Mouse (Mus musculus) retina, adult 2 months (tissue): ENCODE data around the gene Cebpg.

ENCODE experiments used
- DNase-seq: peaks from one replicate; pipeline ENCODE4 v3.0.0-alpha.2; 2012; ENCODE audit warnings: low read depth, low spot score

Gene Cebpg

DNA sequence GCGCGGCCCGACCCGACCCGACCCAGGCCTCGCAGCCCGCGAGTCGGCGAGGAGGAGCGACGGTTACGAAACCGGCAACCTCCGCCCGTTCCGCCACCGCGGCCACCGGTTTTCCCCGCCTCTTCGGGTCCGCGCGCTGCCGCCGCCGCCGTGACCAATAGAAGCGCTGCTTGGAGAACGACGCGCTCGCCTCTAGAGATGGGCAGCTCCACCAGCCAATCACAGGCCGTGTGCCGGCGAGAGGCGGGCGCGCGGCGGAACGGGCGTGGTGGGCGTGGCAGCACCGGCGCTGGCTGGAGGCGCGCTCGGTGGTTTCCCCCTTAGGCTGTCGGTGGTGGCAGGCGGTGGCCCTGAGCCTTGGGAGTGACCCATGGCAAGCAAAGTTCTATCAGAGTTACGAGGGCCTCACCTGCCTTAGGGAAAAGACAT lies at the start of gene Cebpg:
Cebpg (minus strand) TSS at position 138 of the 429 bp plus-strand sequence.
- DNase-seq, result peak; percentile 85

DNA sequence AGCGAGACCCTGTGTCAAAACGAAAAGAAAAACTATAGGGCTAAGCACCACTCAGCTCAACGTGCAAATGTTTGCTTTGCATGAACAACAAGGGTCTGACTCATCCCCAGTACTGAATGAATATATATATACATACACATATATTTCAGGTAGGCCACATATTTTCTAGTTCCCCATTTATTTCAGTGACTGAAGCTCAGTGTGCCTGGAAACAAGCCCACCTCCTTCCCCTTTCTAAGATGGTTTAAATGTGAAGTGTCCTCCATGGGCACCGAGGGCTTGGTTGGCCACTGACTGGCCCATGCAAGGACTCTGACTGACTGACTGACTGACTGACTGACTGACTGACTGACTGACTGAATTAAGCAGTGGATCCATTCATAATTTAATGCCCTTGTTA lies 43.2 kb upstream of the Cebpg start:
- DNase-seq, result no peak

DNA sequence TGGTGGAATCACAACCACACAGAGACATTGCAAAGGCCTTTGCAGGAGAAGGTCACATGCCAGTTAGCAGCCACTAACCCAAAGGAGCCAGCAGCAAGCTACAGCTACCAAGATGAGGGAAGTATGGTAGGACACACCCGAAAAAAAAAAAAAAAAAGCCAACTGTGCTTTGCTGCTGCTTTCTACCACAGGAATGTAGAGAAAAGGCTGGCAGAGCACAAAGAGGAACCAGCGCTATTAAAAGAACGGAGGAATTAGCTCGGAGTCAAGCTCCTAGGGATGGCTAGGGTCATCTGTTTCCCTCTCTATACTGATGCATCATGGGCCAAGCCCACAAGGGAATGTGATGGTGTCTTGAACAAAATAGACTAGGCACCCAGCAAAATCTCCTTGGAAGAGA lies 42.4 kb upstream of the Cebpg start:
- DNase-seq, result no peak

DNA sequence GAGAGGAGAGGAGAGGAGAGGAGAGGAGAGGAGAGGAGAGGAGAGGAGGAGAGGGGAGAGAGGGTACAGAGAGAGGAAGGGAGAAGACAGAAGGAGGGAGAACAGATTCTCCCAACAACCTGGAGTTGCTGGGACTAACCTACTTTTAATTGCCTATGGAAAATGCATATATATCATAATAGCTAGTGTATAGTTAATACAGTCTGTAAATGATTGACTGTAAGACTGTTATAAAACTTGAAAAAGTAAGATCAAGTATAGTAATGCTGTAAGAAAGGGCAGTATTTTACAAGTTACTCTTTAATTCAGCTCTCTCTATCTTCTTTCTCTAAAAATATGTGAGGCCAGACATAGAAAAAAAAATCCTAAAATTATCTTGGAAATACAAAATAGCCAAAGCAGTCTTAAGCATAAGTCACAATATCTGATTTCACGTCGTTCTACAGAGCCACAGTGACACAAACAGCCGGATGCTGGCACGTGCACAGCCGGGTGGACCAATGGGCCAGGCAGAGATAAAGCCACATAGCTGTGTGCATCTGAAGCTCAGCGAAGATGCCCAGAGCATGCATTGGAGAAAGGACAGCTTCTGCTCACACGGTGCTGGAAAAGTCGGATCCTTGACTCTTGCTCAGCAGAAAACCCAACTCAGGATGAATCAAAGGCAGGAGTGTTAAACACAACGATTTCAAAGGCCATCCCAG lies 38.8 kb upstream of the Cebpg start:
- no peak for DNase-seq

DNA sequence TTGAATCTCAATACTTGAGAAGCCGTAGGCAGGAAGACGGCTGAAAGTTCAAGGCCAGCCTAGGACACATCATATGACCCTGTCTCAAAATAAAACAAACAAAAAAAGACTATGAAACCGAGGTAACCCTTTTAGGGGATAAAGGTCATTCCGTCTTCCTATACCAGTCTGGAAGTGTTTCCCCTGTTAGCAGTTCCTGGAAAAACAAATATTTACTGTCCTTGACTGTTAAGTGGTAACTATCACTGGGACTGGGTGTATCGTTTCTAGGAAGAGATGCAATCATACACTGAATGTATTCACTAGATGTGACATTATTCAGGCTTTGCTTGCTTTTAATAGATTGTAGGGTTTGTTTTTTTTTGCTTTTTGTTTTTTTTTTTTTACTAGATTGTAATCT lies 34.2 kb upstream of the Cebpg start:
- no peak for DNase-seq

DNA sequence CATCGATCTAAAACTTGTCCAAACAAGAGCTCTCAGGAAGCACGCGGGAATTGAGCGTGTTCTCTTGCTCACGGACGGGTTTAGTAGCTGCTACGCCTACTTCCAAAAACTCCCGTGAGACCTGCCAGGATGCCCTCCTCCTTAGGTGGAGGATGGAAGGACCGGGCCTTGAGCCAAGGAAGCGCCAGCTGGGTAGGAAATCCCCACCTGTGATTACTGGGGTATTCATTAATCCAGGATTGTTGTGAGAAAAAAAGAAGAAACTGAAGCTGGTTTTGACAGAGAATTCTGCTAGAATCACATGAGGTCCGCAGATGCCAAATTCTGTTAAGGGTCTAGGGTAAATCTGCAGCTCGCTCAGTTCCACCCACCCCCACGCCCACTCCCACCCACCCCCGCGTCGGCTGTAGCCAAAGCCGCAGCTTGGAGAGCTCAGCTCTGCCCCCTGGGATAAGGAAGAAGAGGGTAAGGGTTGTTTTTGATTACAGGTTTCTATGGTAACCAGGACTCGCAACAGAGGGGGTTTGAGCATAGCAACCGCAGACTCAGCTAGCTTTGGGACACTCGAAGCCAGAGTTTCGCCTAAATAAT lies 30.0 kb upstream of the Cebpg start:
- DNase-seq, result no peak

DNA sequence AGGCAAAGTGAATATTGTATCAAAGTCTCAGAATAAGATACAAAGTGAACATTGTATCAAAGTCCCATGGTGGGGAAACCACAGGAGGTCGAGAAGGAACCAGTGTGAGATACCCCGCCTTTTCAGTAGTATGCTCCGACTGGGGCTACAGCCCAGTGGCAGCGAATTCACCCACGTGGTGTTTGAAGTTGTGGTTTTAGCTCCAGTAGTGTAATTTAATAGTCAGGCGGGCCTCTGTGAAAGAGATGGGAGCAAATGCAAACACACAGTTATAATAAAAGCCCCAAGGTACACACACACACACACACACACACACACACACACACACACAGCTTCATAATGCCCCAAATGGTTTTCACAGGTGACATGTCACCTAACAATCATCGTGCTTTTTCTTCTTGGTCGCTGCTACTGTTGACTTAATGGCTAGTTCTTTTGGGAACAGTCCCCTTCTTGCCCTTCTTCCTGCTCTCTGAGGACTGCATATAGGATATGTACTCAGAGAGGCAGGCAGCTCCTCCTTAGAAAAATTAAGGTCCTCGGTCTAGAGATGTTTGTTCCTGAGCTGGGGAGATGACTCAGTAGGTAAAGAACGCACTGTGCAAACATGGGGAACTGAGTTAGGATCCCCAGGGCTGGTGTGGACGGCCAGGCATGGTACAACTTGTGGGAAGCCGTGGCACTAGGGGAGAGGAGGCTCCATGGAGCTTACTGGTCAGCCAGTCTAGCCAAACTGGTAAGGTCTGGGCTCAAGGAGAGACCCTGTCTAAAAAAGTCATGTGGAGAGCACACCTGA lies 28.4 kb upstream of the Cebpg start:
- no peak for DNase-seq

DNA sequence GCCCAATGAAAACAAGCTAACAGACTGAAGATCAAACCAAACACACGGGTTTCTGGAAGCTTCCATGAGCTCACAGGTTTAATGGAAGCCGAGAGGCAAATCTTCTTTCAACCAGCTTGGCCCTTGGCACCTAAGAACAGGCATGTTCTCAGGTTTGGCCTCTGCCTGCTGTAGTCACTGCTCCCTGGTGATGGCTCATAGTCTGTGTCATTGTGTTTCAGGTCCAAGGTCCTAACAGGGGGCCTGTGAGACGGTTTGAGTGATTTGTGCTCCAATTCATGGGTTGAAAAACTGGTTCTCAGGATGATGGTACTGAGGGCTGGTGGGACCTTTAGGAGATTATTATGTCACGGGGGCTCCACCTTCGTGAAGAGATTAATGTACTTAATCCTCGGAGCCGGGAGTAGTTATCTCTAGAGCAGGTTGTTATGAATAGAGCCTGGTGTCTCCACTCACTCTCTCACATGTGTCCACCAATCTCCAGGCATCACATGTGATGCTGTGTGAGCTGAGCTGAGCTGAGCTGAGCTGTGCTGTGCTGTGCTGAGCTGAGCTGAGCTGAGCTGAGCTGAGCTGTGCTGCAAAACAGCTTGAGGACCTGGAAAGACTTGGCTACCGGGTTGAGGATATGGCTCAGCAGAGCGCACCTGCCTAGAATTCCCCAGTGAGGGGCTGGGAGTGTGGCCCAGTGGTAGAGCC lies 25.2 kb upstream of the Cebpg start:
- DNase-seq, result no peak

DNA sequence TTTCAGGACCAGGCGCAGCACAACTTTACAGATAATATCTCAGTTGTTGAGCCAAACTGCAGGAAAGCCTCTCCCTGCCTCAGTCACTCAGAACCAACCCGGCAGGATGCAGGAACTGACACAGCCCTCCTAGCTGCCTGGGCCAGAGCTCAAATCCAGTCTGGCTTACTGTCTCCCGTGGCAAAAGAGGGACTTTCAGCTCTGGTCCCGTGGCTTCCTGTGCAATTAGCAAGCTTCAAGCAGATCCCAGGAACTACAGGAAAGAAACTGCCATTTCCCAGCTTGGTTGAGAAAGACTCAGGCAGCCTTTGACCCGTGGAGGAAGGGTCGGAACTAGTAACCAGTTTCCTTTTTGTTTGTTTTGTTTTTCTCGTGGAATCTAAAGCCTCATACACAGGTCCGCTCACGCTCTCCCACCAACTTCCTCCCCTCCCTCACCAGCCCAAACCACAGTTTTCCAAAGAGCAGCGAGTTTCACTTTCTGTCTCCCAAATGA lies 24.5 kb upstream of the Cebpg start:
- DNase-seq, result no peak

DNA sequence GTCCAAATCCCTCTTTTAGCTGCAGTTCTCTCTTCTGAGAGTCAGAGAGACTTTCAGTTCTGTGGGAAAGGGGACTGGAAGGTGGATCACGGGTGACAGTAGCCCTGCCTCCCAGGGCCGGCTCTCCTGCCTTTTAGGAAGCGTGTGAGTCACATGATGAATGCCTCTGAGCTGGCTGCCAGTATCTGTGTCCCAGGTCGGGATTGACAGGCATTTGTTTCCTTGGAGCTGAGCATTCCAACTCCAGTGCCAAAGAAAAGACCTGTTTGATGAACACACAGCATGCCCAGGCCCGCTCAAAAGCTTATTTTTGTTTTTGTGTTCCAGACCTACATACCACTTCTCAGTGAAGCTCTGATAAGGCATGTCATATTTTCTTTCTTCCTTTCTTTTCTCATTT lies 20.3 kb upstream of the Cebpg start:
- no peak for DNase-seq

DNA sequence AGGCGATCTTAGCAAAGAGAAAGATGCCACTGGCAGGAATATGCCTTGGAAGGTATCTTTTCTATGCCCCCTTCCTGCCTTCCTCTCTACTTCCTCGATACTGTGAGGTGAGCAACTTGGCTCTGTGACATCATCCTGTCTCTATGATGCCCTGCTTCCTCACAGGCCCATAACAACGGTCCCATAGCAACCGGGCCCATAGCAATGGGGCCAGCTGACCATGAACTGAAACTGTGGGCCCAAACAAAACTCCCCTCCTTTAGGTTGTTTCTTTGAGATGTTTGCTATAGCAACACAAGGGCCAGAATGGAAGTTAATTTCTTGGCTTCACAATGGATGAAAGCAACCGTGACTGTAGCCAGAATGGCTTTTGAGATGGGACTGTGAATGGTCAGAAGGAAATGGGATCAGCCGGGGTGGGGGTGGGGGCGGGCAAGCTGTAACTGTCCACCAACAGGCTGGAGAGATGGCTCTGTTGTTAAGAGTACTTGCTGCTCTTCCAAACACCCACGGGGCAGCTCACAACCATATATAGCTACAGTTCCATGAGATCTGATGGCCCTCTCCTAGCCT lies 10.4 kb upstream of the Cebpg start:
- no peak for DNase-seq

DNA sequence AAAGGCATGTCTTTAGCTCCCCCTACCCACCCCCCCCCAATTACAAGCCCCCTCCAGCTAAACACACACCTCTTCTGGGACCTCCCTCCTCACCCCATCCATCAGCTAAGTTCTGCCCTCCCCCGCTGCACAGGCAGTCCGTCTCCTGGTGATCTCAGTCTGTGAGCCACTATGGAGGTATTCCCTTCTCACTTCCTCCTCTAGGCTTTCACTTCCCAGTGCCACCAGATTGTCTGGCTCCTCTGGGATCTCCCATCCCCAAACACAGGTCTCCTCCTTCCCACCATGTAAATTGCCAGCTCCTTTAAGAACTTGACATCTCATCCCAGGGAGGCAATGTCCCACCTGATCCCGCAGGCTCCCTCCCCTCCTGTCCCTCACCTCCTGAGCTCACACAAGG lies 9.6 kb upstream of the Cebpg start:
- DNase-seq, result no peak

DNA sequence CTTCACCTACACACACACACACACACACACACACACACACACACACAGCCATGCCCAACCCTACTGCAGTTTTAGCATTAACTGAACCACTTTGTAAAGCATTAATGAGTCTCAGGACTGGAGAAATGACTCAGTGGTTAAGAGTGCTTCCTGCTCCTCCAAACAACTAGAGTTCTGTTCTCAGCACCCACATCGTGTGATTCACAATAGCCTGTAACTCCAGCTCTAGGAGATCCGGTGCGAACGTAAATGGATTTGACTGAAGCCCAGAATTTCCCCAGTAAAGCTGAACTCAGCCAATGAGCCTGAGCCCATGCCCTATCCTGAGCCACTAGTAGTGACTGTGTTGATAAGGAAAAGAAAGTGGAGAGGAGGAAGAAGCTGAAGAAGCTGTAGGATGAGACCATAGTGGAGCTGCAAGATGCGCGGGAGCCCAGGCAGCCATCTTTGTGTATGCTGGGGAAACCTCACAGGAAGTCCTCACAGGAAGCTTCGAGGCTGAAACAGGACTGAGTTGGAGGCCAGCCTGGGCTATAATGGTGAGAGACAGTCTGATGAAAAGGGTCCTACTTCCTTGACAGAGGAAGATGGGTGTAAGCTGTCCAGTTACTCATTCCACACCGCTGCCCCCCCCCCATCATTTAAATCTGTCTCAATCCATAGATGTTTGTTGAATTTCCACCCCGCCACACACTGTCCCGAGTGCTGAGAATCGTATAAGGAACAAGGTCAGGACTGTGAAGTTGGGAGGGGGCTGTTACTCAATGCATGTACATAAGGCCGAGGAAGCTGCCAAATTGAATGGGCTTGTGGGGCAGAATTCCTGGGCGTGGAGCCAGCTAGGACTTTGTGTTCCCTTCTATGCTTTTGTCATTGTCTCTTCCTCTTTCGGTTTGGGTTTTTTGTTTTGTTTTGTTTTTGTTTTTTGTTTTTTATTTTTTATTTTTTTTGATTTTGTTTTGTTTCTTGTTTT lies 8.2 kb upstream of the Cebpg start:
- no peak for DNase-seq

DNA sequence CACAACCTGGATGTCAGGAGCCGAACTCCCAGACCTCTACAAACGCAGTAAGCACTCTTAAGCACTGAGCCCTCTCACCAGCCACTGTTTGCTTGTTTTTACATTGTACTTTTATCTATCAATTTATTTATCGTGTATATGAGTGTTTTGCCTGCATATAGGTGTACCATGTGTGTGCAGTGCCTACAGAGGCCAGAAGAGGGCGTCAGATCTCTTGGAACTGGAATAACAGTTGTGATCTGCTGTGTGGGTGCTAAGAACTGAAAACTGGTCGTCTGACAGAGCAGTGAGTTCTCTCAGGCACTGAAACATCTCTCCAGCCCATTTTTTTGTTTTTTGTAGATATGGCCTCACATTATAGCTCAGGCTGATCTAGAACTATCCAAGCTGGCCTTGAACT lies 3.1 kb upstream of the Cebpg start:
- no peak for DNase-seq

DNA sequence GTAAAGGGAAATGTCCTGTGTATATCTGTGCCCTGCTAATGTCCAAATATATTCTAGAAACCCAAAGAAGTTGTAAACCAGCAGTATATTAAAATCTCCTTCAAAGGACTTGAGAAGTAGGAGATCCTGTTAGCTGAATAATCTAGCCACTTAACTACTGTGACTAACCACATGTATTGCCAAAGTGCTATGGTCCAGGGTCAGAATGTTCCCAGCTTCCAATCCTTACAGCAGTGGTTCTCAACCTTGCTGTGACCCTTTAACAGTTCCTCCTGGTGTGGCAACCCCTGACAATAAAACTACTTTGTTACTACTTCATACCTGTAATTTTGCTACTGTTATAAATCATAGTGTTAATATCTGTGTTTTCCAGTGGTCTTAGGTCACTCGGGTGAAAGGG lies 2.0 kb upstream of the Cebpg start:
- DNase-seq, result no peak

DNA sequence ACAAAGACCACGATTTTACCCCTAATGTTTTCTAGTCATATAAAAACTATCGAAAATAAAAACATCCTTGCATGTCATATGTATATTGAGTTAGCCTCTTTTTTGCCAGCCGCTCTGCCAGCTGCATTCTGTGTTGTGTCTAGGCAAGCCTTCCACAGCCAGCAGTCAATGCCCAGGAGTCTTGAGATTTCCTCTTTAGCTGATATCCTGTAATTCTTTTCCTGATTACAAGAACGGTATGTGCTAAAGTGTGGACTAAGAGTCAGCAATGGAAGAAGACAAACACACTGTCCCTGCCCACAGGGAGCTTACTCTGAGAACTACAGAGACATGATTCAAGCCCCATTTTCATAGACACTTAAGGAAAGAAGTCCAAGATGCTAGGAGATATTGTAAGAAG lies 1.2 kb upstream of the Cebpg start:
- DNase-seq, result no peak

DNA sequence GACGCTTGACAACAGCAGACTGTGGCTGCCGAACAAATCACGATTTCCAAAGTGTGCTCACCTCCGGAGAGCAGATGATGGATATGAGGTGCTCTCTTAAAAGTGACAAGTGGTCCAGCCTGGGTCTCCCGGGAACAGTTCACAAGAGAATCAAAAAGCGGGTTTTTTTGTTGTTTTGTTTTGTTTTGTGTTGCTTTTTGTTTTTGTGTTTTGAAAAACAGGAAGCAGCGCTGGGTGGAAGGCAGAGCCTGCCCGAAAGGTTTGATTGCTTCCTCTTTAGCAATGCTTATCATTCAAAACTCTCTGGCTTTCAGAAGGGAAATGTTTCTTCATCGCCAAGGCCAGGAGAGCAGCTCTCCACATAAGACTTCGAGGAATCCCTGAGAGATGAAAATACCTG lies 626 bp upstream of the Cebpg start:
- DNase-seq, result no peak

DNA sequence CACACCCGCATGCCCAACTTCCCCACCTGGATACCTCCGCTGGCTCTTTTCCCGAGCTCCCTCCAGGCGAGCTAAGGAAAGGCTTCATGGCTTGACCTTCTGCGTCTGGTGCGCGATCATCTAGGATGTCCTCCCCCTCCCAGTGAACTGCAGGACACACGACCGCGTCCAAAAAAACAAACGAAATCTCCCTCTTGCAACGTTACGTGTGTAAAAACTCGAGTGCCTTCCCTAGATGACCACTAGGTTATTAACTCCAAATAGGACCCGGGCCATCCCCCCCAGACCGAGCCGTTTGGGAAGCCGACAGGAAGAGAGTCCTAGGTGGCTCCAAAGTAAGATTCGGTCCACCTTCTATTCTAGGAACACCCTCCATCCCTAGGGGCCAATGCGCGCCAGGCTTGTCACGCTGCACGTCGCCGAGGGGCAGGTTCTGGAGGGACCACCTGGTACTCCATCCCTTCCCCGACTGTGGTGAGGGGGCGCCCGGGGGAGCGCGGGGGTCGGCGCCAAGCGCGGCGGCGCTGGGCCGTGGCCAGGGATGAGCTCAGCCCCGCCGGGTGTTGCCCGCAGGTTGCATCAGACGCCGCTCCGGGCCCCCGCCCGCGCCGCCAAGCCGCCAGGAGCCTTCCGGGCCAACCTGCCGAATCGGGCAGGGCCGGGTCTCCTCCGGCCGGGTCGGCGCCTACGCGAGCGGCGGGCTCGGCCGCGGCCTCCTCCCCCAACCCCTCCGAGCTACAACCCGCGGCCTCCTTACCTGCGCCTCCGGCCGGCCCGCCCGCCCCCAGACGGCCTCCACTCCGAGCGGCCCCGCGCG lies 546 bp downstream of the Cebpg start:
- DNase-seq, result no peak

DNA sequence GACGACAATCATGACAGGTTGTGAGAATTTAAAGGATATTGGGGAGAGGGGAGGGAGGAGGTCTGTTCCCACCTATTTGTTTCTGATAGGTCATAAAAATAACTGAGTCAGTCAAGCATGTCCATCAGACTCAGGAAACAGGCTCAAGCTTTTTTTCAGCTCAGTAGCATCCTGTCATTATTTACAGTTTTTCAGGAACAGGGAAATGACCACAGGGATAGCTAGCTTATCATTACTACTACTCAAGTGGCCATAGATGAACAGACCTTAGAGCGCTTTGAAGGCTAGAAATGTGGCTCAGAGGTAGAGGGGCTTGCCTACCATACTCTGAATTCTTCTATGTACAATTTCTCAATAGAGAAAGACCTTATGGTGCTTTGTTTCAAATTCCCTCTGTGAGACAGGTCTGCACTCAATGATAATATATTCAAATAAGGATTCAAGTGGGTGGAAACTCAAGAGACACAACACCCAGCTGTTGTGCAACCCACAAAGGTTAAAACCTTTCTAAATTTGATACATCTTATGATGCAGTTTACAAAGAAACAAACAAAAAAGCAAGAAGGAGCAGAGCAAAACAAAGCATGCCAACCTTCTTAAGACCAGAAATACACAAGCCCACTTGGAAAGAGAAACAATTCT lies 1.3 kb downstream of the Cebpg start:
- no peak for DNase-seq
